Mouse (Mus musculus) limb, embryonic 15.5 days (tissue): Measurements from ENCODE around the gene Tspo. TPM values are rescaled to one million over a fixed set of nuclear protein-coding genes. Genes with fewer than 3 reads are reported as not detected.

Source experiments
- ATAC-seq: fragments of 200-750 bp; cut with Nextera tagmentation; 2 replicates; pipeline ENCODE4 v1.8.0; 2017; ENCODE audit warnings: low read depth, moderate TSS enrichment; ENCODE audit not compliant: insufficient number of reproducible peaks, low FRiP score, low TSS enrichment
- H3K27ac ChIP-seq: fragments of 300-500 bp; sonication (generic); 2 replicates; pipeline ENCODE4 v1.5.1; 2015; ENCODE audit warnings: moderate library complexity, mild to moderate bottlenecking, inconsistent platforms
- H3K27me3 ChIP-seq: fragments of 300-500 bp; sonication (generic); 2 replicates; pipeline ENCODE4 v1.6.1; 2015; ENCODE audit warnings: inconsistent platforms
- H3K36me3 ChIP-seq: fragments of 300-500 bp; sonication (generic); 2 replicates; pipeline ENCODE4 v1.6.1; 2015; ENCODE audit warnings: inconsistent platforms
- H3K4me1 ChIP-seq: fragments of 300-500 bp; sonication (generic); 2 replicates; pipeline ENCODE4 v1.6.1; 2015; ENCODE audit warnings: inconsistent platforms
- H3K4me2 ChIP-seq: fragments of 300-500 bp; sonication (generic); 2 replicates; pipeline ENCODE4 v1.6.1; 2015; ENCODE audit warnings: mild to moderate bottlenecking, inconsistent platforms
- H3K4me3 ChIP-seq: fragments of 300-500 bp; sonication (generic); 2 replicates; pipeline ENCODE4 v1.5.1; 2015; ENCODE audit warnings: mild to moderate bottlenecking, inconsistent platforms
- H3K9ac ChIP-seq: fragments of 300-500 bp; sonication (generic); 2 replicates; pipeline ENCODE4 v1.6.1; 2015; ENCODE audit warnings: inconsistent platforms
- H3K9me3 ChIP-seq: fragments of 300-500 bp; sonication (generic); 2 replicates; pipeline ENCODE4 v1.6.1; 2016; ENCODE audit warnings: inconsistent platforms
- WGBS: fragments of 180-500 bp; shearing (Covaris S2); methylation state at CpG from one replicate; pipeline ENCODE4 v1.1.7; 2015; 5-methylcytosine and 5-hydroxymethylcytosine counted together
- polyA plus RNA-seq: library from polyadenylated mRNA; unstranded; fragments of >200 nt; fragmentation: Nextera tagmentation; extraction: Ambion mirVana; gene quantifications from 2 replicates; pipeline ENCODE4 v1.2.1, GENCODE M21; 2015

The Tspo gene
- polyA plus RNA-seq, 1 experiment from 2014 or later, result 56.4 TPM

DNA sequence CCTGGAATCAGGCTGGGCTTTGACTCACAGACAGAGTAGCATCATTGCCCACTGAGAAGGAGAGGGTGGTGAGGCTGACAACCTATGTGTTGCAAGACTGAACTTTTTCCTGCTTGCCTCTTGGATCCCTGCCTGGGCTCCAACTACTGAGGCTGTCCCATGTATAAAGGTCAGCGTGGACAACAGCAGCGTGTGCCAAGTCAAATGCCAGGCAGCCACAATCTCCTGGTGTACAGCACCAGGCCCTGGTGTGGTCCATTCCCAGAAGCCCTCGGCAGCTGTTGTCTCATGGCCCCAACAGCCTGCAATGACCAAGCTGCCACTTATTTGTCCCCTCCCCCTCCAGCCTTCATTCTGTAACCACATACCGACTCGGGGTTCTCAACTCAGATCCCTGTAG lies 8.2 kb downstream of the Tspo start:
- Histone ChIP-seq H3K27ac (no peak overlapping the region), H3K27me3 (no peaks in the 10 kb centered on the region), H3K4me1 (no peaks in the 10 kb centered on the region), H3K9me3 (no peaks in the 10 kb centered on the region), H3K4me3 (no peak overlapping the region), H3K36me3 (peaks cover 28% of the 10 kb centered on the region), H3K4me2 (no peak overlapping the region), H3K9ac (no peak overlapping the region)
- WGBS, result 80% methylated on average over 5 of the region's 5 CpGs
- ATAC-seq, result no peak

DNA sequence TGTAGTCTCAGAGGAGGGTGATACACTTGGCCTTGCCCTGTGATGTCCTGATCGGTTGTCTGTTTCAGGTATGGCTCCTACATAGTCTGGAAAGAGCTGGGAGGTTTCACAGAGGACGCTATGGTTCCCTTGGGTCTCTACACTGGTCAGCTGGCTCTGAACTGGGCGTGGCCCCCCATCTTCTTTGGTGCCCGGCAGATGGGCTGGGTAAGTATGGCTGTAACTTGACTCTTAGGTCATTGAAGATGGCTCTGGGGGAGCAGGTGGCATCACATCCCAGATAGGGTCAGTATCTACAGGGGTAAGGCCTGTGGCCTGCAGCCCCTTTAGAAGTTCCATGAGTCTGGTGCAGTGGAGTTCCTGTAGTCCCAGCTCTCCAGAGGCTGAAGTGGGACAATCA lies 8.7 kb downstream of the Tspo start:
- WGBS, result 81% methylated on average over 4 of the region's 4 CpGs

DNA sequence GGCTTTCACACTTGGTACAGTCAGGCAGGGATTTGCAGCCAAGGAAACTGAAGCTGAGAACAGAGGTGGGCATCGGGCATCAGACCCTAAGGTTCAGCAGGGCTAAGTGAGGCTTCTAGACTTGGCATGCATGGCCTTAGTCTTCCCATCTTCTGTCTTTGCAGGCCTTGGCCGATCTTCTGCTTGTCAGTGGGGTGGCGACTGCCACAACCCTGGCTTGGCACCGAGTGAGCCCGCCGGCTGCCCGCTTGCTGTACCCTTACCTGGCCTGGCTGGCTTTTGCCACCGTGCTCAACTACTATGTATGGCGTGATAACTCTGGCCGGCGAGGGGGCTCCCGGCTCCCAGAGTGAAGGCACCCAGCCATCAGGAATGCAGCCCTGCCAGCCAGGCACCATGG lies 10.2 kb downstream of the Tspo start:
- Histone ChIP-seq H3K27me3 (no peaks in the 10 kb centered on the region), H3K9me3 (no peaks in the 10 kb centered on the region), H3K36me3 (peaks cover 48% of the 10 kb centered on the region), H3K27ac (no peak overlapping the region), H3K4me3 (no peak overlapping the region), H3K4me2 (no peak overlapping the region), H3K9ac (no peak overlapping the region), H3K4me1 (no peaks in the 10 kb centered on the region)
- no peak for ATAC-seq
- WGBS, result 97% methylated on average over 12 of the region's 12 CpGs

More for the DNA sequence above, 8.7 kb downstream of the Tspo start:
- Histone ChIP-seq H3K27me3 (no peaks in the 10 kb centered on the region), H3K4me1 (no peaks in the 10 kb centered on the region), H3K27ac (no peak overlapping the region), H3K4me3 (no peak overlapping the region), H3K36me3 (peaks cover 33% of the 10 kb centered on the region), H3K4me2 (no peak overlapping the region), H3K9ac (no peak overlapping the region), H3K9me3 (no peaks in the 10 kb centered on the region)
- ATAC-seq, result no peak

DNA sequence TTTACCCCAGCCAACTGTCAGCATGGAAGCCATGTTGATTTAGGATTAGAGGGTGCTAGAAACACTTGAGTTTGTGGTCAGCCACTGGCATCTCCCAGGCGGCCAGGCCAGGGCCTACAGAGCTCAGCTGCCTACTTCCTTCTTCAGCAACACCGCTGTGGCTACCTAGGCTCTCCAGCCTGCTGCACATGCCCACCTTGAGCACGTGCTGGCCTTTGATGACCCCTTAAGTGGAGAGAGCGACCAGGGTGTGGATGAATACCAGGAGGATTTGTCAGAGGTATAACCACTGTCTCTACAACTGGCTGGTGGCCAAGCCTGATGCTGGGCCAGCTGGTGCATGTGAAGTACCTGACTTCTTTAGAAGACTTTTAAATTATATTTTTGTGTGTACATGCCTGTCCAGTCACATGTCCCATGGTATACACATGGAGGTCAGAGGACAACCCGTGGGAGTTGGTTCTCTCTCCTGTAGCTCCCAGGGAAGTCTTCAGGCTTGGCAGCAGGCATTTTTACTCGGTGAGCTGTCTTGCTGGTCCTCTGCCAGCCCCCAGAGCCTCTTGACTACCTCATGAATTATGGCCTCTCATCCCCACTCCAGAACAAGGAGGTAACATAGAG lies 11.4 kb downstream of the Tspo start:
- WGBS, result 81% methylated on average over 6 of the region's 6 CpGs
- peaks cover 59% of the 10 kb centered on the region for H3K36me3 ChIP-seq
- H3K4me3 ChIP-seq, result no peak overlapping the region
- no peaks in the 10 kb centered on the region for H3K27me3 ChIP-seq
- H3K9me3 ChIP-seq, result no peaks in the 10 kb centered on the region
- no peaks in the 10 kb centered on the region for H3K4me1 ChIP-seq
- no peak for ATAC-seq
- no peak overlapping the region for H3K4me2 ChIP-seq
- no peak overlapping the region for H3K9ac ChIP-seq
- H3K27ac ChIP-seq, result no peak overlapping the region

DNA sequence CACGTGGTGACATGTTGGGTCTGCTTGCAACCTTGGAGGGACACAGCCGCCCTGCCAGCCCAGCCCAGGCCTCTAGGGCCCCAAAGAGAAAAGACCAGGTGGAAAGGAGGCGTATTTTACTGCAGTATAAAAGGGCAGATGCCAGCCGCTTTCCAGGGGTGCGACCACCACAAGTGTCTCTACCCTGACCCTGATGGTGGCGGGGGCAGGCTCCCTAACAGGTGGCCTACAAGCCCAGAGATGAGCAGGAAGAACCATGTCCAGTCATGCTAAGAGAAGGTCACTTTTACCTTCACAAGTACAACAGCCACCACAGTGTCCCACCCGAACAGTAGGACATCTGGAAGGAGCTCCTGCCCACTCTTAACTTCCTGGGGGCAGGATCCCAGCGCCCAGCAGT lies 12.2 kb downstream of the Tspo start:
- H3K27me3 ChIP-seq, result no peaks in the 10 kb centered on the region
- no peak overlapping the region for H3K4me3 ChIP-seq
- no peaks in the 10 kb centered on the region for H3K9me3 ChIP-seq
- H3K9ac ChIP-seq, result no peak overlapping the region
- no peak overlapping the region for H3K27ac ChIP-seq
- no peak for ATAC-seq
- H3K4me2 ChIP-seq, result no peak overlapping the region
- peaks cover 65% of the 10 kb centered on the region for H3K36me3 ChIP-seq
- 89% methylated on average over 8 of the region's 8 CpGs for WGBS
- no peaks in the 10 kb centered on the region for H3K4me1 ChIP-seq

DNA sequence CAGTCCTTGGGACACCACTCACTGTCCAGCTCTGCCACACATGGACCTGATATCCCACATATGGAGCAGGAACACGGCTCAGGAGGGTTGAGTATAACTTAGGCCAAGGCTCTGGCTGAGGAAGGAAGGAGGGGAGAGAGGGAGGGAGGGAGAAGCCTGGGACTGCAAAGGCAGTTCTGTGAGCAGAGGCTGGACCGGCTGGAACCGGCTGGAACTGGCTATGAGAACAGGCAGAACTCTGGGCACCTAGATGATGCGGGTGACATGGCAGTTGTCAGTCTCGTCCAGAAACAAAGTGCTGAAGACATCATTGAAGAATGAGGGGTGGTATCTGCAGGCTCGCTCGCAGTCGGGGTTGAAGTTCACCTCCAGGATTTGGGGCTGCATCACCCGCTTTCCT lies 13.3 kb downstream of the Tspo start:
- no peak for ATAC-seq
- H3K9ac ChIP-seq, result no peak overlapping the region
- WGBS, result 92% methylated on average over 9 of the region's 9 CpGs

DNA sequence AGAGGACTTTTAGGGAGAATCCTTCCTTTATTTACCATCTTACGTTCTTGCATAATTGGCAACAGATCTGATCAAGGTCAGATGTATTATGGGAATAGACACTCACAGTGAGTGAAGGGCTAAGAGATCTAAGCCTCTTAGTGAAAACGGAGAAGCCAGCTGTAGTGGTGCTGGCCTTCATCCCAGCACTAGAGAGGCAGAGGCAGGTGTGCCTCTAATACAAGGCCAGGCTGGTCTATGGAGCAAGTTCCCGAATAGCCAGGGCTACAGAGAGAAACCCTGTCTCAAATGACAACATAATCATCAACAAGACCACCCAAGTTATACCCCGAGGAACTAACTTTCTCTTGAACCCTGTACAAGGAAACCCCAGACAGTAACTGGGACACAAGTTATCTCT lies 19.5 kb downstream of the Tspo start:
- Histone ChIP-seq H3K9me3 (peaks cover 7% of the 10 kb centered on the region; the same call in 1 of the 2 replicates), H3K4me1 (no peaks in the 10 kb centered on the region), H3K27ac (no peak overlapping the region), H3K4me3 (no peak overlapping the region), H3K9ac (no peak overlapping the region), H3K27me3 (no peaks in the 10 kb centered on the region), H3K4me2 (no peak overlapping the region), H3K36me3 (peaks cover 90% of the 10 kb centered on the region)
- ATAC-seq, result no peak
- WGBS, result 65% methylated on average over 4 of the region's 4 CpGs

More for the DNA sequence above, 13.3 kb downstream of the Tspo start:
- no peaks in the 10 kb centered on the region for H3K4me1 ChIP-seq
- no peak overlapping the region for H3K27ac ChIP-seq
- H3K36me3 ChIP-seq, result peaks cover 76% of the 10 kb centered on the region
- H3K4me3 ChIP-seq, result no peak overlapping the region
- H3K9me3 ChIP-seq, result no peaks in the 10 kb centered on the region
- H3K4me2 ChIP-seq, result no peak overlapping the region
- H3K27me3 ChIP-seq, result no peaks in the 10 kb centered on the region

DNA sequence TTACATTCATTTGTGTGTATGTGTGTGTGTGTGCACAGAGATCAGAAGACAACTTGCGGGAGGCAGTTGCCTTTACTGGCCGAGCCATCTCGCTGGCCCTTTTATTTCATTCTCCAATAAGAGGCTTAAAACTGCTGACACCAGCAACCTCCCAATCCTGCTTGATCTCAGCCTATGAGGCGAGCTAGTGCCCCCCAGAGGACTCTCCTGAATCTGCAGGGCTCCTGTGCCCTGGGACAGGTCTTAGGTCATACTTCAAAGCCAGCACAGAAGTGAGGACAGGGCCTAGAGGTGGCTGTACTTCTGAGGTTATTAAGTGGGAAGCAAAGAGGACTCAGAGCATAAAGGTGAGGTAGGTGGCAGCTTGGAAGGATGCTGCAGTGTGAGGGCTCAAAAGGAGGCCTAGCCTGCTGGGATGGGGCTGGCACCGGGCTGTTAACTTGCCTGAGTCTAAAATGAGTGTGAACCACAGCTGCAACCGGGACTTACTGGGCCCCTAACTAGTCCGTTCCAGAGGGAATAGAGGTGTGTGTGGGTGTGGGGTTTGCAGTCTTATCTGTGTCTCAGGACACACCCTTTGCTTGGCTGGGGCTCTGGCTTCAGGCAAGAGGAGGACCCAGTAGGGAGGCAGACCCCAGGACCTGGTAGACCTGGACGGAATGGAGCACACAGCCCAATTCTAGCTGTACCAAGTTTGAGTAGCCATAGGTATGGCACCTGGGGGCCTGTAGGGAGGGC lies 20.2 kb downstream of the Tspo start:
- 68% methylated on average over 8 of the region's 8 CpGs for WGBS

DNA sequence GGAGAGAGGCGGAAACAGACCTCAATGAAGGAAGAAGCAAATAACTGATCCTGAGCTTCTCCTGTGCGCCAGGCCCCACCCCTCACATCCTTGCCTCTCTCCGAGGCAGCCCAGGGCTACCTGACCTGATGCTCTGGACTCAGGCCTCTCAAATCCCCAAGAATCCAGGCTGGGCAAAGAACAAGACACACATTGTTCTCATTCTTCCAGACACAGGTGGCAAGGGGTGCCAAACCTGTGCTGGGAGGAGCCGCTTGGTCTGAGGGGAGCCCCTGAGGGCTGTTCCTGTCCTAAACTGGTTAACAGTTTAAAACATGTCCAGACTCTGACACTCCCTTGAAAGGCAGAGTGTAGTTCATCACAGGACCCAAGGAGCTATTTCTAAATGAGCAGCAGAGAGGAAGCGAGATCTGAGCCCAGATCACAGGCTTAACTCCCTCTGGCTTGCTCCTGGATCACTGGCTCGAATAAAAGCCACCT lies 21.4 kb downstream of the Tspo start:
- Histone ChIP-seq H3K4me2 (no peak overlapping the region), H3K9me3 (peaks cover 7% of the 10 kb centered on the region; the same call in 1 of the 2 replicates), H3K4me1 (no peaks in the 10 kb centered on the region), H3K27ac (no peak overlapping the region), H3K4me3 (no peak overlapping the region), H3K36me3 (peaks cover 85% of the 10 kb centered on the region), H3K27me3 (no peaks in the 10 kb centered on the region), H3K9ac (no peak overlapping the region)
- WGBS, result 68% methylated on average over 6 of the region's 6 CpGs
- no peak for ATAC-seq

More for the DNA sequence above, 20.2 kb downstream of the Tspo start:
- no peak overlapping the region for H3K4me3 ChIP-seq
- H3K9ac ChIP-seq, result no peak overlapping the region
- no peak overlapping the region for H3K27ac ChIP-seq
- H3K4me2 ChIP-seq, result no peak overlapping the region
- H3K27me3 ChIP-seq, result no peaks in the 10 kb centered on the region
- H3K36me3 ChIP-seq, result peaks cover 90% of the 10 kb centered on the region
- no peaks in the 10 kb centered on the region for H3K4me1 ChIP-seq
- peaks cover 7% of the 10 kb centered on the region; the same call in 1 of the 2 replicates for H3K9me3 ChIP-seq
- ATAC-seq, result no peak

DNA sequence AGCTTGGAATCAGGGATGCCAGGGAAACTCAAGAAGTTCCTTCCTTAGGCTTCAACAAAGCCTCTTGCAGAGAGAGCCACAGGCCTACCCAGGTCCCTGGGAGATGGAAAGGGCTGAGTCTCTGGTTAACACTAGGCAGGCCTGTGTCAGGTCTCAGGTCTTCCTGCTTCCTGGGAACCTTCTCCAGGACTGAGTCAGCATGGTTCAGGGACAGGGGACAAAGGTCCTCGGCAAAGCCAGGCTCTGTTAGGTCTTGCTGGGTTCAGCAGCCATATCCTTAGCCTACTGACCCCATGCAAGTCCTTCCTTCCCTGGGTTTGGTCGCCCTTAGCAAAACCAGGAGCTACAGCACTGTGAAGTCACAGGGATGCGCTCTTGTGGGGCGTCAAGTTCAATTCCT lies 27.4 kb downstream of the Tspo start:
- ATAC-seq, result no peak
- peaks cover 35% of the 10 kb centered on the region for H3K36me3 ChIP-seq
- no peak overlapping the region for H3K4me3 ChIP-seq
- H3K4me2 ChIP-seq, result no peak overlapping the region
- H3K9ac ChIP-seq, result no peak overlapping the region
- H3K27me3 ChIP-seq, result no peaks in the 10 kb centered on the region
- H3K9me3 ChIP-seq, result peaks cover 7% of the 10 kb centered on the region; the same call in 1 of the 2 replicates
- H3K27ac ChIP-seq, result no peak overlapping the region
- 93% methylated on average over 4 of the region's 4 CpGs for WGBS
- H3K4me1 ChIP-seq, result peaks cover 24% of the 10 kb centered on the region

DNA sequence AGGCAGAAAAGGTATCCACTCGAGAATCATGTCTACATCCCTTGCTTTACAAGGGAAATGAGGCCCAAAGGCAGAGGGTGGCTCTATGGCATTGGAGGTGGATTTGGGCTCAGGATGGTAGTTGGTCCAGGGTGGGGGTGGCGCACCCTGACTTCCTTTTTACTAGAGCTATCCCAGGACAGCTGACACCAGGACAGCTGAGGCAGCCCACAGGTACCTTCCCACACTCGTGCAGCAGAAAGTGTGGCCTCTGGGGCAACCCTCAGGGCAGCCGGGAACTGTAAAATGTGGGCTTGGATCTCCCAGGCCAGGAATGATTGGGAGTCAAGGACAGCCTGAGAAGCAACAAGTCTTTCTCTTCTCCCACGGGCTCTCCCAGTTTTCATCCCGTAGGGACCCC lies 28.4 kb downstream of the Tspo start:
- WGBS, result 77% methylated on average over 6 of the region's 6 CpGs
- peaks cover 26% of the 10 kb centered on the region for H3K36me3 ChIP-seq

More for the DNA sequence above, 28.4 kb downstream of the Tspo start:
- H3K27me3 ChIP-seq, result no peaks in the 10 kb centered on the region
- H3K4me3 ChIP-seq, result no peak overlapping the region
- no peak overlapping the region; the same call in 1 of the 2 replicates for H3K9ac ChIP-seq
- no peak overlapping the region for H3K4me2 ChIP-seq
- no peak for ATAC-seq
- H3K4me1 ChIP-seq, result peaks cover 24% of the 10 kb centered on the region
- H3K9me3 ChIP-seq, result no peaks in the 10 kb centered on the region
- H3K27ac ChIP-seq, result no peak overlapping the region
